Mouse (Mus musculus) kidney, postnatal 0 days (tissue): ENCODE data around the gene Scamp2. TPM values are rescaled to one million over a fixed set of nuclear protein-coding genes. Genes with fewer than 3 reads are reported as not detected.

Experiments
- ATAC-seq: fragments of 200-750 bp; cut with Nextera tagmentation; replicated peaks from 2 replicates; pipeline ENCODE4 v1.8.0; 2017; ENCODE audit warnings: low read depth, moderate number of reproducible peaks, moderate TSS enrichment, moderate library complexity; ENCODE audit not compliant: low FRiP score
- DNase-seq: peaks from one replicate; pipeline ENCODE4 v3.0.0-alpha.2; 2016; ENCODE audit warnings: low spot score
- H3K27ac ChIP-seq: fragments of 300-500 bp; sonication (generic); 2 replicates; pipeline ENCODE4 v1.5.1; 2014; ENCODE audit warnings: mild to moderate bottlenecking
- H3K27me3 ChIP-seq: fragments of 300-500 bp; sonication (generic); 2 replicates; pipeline ENCODE4 v1.6.1; 2014; ENCODE audit warnings: low read length, mixed read lengths; ENCODE audit not compliant: insufficient read depth
- H3K36me3 ChIP-seq: fragments of 300-500 bp; sonication (generic); 2 replicates; pipeline ENCODE4 v1.6.1; 2014; ENCODE audit warnings: low read length, mixed read lengths; ENCODE audit not compliant: insufficient read depth
- H3K4me1 ChIP-seq: fragments of 300-500 bp; sonication (generic); replicated peaks from 2 replicates; pipeline ENCODE4 v1.6.1; 2014; ENCODE audit warnings: antibody characterized with exemption, low read length, mixed read lengths; ENCODE audit not compliant: insufficient read depth
- H3K4me2 ChIP-seq: fragments of 300-500 bp; sonication (generic); 2 replicates; pipeline ENCODE4 v1.6.1; 2014; ENCODE audit warnings: mild to moderate bottlenecking, low read length, moderate library complexity, mixed read lengths
- H3K4me3 ChIP-seq: fragments of 300-500 bp; sonication (generic); replicated peaks from 2 replicates; pipeline ENCODE4 v1.5.1; 2014; ENCODE audit warnings: low read depth, low read length
- H3K9ac ChIP-seq: fragments of 300-500 bp; sonication (generic); 2 replicates; pipeline ENCODE4 v1.6.1; 2014; ENCODE audit warnings: low read depth, low read length
- H3K9me3 ChIP-seq: fragments of 300-500 bp; sonication (generic); replicated peaks from 2 replicates; pipeline ENCODE4 v1.6.1; 2016; ENCODE audit warnings: low read length, inconsistent platforms, mixed read lengths
- CTCF ChIP-seq: IDR thresholded peaks from 2 replicates; pipeline ENCODE4 v1.5.1; 2016; ENCODE audit warnings: antibody characterized with exemption, low read depth, mild to moderate bottlenecking, moderate library complexity
- WGBS: fragments of 180-500 bp; shearing (Covaris S2); extraction: QIAGEN DNeasy Blood & Tissue Kit; methylation state at CpG from one replicate; pipeline ENCODE4 v1.1.7; 2014; 5-methylcytosine and 5-hydroxymethylcytosine counted together
- polyA plus RNA-seq: library from polyadenylated mRNA; unstranded; fragments of >200 nt; fragmentation: Nextera tagmentation; extraction: Ambion mirVana; gene quantifications from 2 replicates; pipeline ENCODE4 v1.2.1, GENCODE M21; 2015

Gene Scamp2
- polyA plus RNA-seq, 1 experiment from 2014 or later, result 100 TPM

DNA sequence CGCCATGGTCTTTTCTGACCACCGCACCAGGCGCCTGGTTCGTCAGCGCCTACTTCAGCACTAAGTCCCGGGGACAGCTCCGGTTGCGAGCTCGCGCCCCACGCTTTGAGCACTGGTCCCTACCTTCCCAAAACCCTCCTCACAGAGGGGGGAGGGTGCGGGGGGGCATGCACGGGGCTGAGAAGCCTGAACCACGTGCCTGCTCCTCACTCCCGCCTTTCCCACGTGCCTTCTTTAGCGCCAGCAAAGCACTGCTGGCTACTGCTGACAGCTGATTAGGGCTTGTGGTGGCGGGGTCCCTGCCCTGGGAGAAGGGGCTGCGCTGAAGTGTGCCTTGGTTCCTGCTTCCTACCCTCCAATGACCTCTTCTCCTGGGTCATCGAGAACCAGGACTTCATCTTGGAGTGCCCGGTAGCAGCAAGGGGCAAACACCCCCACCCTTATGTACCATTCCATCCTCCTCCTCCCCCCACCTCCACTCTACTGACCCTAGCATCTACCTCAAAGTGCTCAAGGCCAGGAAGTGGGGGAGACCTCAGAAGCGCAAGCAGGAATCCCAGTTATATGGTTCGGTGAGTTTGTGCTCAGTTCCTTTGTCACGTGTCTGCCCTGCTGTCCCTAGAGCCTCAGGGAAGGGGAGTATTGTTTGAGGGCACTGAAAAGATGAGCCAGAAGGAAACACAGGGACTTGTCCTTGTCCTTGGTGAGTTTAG, 45.6 kb downstream of the Scamp2 start, which contains the start of gene Cplx3:
TSS of gene Cplx3 (minus strand) at position 143 of the 713 bp plus-strand sequence.
- ATAC-seq (peak; percentile 86), DNase-seq (peak; percentile 81)
- H3K27me3 ChIP-seq, result no peaks in the 10 kb centered on the region
- H3K9ac ChIP-seq, result no peak within 1 kb of the TSS
- no peaks in the 10 kb centered on the region for H3K9me3 ChIP-seq
- no peak for TF ChIP-seq CTCF
- H3K36me3 ChIP-seq, result no peaks in the 10 kb centered on the region
- H3K4me2 ChIP-seq, result no peak within 1 kb of the TSS
- no peak within 1 kb of the TSS for H3K4me3 ChIP-seq
- H3K4me1 ChIP-seq, result 0 out of 2 replicates have a peak, but pooled peaks cover 1% of the 10 kb centered on the region
- WGBS, result 5% methylated on average over 24 of the region's 24 CpGs
- no peak within 1 kb of the TSS for H3K27ac ChIP-seq

DNA sequence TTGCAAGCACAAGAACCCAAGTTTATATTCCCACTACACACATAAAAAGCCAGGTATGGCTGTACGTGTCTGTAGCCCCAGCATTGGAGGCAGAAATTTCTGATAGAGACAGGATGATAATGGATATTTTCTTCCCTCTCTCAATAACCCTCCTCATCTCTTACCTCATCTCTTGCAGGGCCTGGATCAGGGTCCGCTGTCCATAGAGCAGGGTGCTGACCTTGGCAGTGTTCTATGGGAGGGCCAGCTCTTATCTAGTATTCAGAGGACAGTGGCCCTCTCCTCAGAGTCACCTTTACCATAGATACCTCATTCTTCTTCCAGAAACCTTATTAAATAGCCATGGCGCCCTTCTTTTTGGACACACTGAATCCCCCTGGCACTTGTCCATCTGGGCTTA, 49.1 kb downstream of the Scamp2 start:
- DNase-seq (peak; percentile 17), ATAC-seq (no peak)
- H3K9ac ChIP-seq, result no peak overlapping the region
- 66% methylated on average over 3 of the region's 3 CpGs for WGBS
- no peak overlapping the region for H3K27ac ChIP-seq
- no peaks in the 10 kb centered on the region for H3K27me3 ChIP-seq
- no peak overlapping the region for H3K4me3 ChIP-seq
- no peaks in the 10 kb centered on the region for H3K4me1 ChIP-seq
- H3K36me3 ChIP-seq, result no peaks in the 10 kb centered on the region
- no peak overlapping the region for H3K4me2 ChIP-seq
- no peak for TF ChIP-seq CTCF
- H3K9me3 ChIP-seq, result no peaks in the 10 kb centered on the region

DNA sequence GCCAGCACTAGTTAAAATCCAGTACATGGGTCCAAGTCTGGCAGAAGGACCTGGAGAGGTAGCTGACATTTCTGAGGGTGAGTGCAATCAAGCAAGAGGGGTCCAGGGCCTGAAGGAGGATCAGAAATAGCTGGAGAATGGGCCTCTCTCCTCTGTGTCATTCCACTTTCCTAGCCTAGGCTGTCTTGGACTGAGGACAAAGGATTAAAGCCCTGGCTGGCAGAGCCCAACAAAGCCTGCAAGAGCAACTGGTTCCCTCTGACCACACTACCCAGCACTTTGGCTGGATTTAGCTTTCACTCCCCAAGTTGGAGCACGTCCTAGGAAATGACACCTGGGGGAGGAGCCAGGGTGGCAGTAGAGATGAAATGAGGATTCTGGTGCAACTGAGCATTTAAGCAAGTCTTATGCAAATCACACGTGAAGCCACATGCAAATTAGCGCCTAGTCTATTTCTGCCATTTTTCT, 49.6 kb downstream of the Scamp2 start:
- 51% methylated on average over 3 of the region's 3 CpGs for WGBS
- TF ChIP-seq CTCF, result no peak

DNA sequence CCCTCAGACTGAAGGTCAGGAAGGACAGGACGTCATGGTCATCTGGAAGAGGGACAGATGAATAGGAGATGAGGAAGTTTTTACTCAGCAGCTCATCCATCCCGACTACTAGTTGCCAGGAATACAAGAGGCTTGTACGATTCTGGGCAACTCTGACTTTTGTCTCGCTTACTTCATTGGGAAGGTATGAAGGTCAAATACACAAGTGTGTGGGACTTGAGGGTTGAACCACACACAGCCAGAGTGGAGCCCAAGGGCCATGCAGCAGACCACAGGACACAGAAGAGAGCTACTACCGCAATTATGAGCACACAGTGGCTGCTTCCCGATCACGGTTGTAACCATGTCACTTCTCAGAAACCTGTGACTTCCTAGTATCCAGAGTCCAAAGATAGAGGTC, 51.8 kb downstream of the Scamp2 start:
- no peak for ATAC-seq
- Histone ChIP-seq H3K4me2 (no peak overlapping the region), H3K36me3 (no peaks in the 10 kb centered on the region), H3K4me3 (no peak overlapping the region), H3K27me3 (no peaks in the 10 kb centered on the region), H3K9me3 (no peaks in the 10 kb centered on the region), H3K9ac (no peak overlapping the region), H3K27ac (no peak overlapping the region), H3K4me1 (no peaks in the 10 kb centered on the region)
- no peak for DNase-seq
- TF ChIP-seq CTCF, result no peak
- WGBS, result 80% methylated on average over 7 of the region's 7 CpGs

More for the DNA sequence above, 49.6 kb downstream of the Scamp2 start:
- H3K9me3 ChIP-seq, result no peaks in the 10 kb centered on the region
- DNase-seq (no peak), ATAC-seq (no peak)
- no peaks in the 10 kb centered on the region for H3K4me1 ChIP-seq
- H3K9ac ChIP-seq, result no peak overlapping the region
- no peaks in the 10 kb centered on the region for H3K27me3 ChIP-seq
- H3K36me3 ChIP-seq, result no peaks in the 10 kb centered on the region
- no peak overlapping the region for H3K4me3 ChIP-seq
- no peak overlapping the region for H3K27ac ChIP-seq
- no peak overlapping the region for H3K4me2 ChIP-seq

DNA sequence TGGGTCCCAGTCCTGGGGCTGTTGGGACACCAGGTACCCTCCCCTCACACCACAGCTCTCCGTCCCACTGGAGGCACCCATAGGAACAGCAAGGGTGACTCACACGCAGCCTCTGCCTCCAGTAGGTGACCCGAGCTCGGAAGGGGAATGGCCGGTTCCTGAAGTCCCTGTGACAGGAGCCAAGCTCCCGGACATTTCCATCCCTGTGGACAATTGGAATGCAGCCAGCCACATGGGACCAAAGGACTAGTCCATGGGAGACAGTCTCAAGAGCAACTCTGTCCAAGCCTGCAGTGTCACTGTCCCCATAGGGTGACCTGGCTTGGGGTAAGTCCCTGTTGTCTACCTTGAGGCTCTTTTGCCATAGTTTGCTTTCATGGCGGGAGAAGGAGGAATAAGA, 53.2 kb downstream of the Scamp2 start:
- DNase-seq (no peak), ATAC-seq (no peak)
- Histone ChIP-seq H3K9ac (no peak overlapping the region), H3K27me3 (no peaks in the 10 kb centered on the region), H3K4me2 (no peak overlapping the region), H3K4me1 (no peaks in the 10 kb centered on the region), H3K27ac (no peak overlapping the region), H3K9me3 (no peaks in the 10 kb centered on the region), H3K36me3 (no peaks in the 10 kb centered on the region), H3K4me3 (no peak overlapping the region)
- no peak for TF ChIP-seq CTCF
- 68% methylated on average over 7 of the region's 7 CpGs for WGBS

DNA sequence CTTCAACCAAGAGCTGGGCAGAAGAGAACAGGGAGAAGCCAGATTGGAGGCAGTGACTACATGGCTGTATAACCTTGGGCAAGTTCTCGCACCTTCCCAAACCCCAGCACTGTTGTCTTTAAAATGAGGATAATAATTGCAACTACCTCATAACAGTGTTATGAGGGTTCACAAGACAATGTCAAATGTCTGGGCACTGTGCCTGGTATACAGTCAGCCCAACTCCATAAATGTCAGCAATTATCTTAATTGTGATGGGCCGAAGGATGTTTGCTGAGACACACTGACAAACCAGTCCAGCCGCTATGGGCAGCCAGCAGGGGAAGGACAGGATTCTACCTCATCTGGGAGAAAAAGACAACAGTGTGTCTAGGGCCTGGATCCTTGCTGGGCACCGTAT, 54.0 kb downstream of the Scamp2 start:
- ATAC-seq, result no peak
- no peak overlapping the region for H3K4me3 ChIP-seq

More for the DNA sequence above, 54.0 kb downstream of the Scamp2 start:
- Histone ChIP-seq H3K4me2 (no peak overlapping the region), H3K9ac (no peak overlapping the region), H3K27ac (no peak overlapping the region), H3K9me3 (no peaks in the 10 kb centered on the region), H3K36me3 (no peaks in the 10 kb centered on the region), H3K4me1 (no peaks in the 10 kb centered on the region), H3K27me3 (no peaks in the 10 kb centered on the region)
- no peak for TF ChIP-seq CTCF
- 79% methylated on average over 4 of the region's 4 CpGs for WGBS
- DNase-seq, result no peak
